Mouse (Mus musculus) forebrain, embryonic 11.5 days (tissue): Measurements from ENCODE around the gene Atp6v1g2. TPM values are rescaled to one million over a fixed set of nuclear protein-coding genes. Genes with fewer than 3 reads are reported as not detected.

Experiments used
- ATAC-seq: fragments of 200-750 bp; cut with Nextera tagmentation; replicated peaks from 2 replicates; pipeline ENCODE4 v1.8.0; 2017; ENCODE audit warnings: moderate TSS enrichment; ENCODE audit not compliant: low FRiP score
- DNase-seq: peaks from one replicate; pipeline ENCODE4 v3.0.0-alpha.2; 2017; ENCODE audit warnings: low spot score
- H3K27ac ChIP-seq: fragments of 300-500 bp; sonication (generic); 2 replicates; pipeline ENCODE4 v1.5.1; 2014; ENCODE audit warnings: low read depth, low read length
- H3K27me3 ChIP-seq: fragments of 300-500 bp; sonication (generic); 2 replicates; pipeline ENCODE4 v1.6.1; 2014; ENCODE audit warnings: mild to moderate bottlenecking, low read length, mixed read lengths; ENCODE audit not compliant: control insufficient read depth, insufficient read depth
- H3K36me3 ChIP-seq: fragments of 300-500 bp; sonication (generic); 2 replicates; pipeline ENCODE4 v1.6.1; 2014; ENCODE audit warnings: mild to moderate bottlenecking, low read length, moderate library complexity, mixed read lengths; ENCODE audit not compliant: control insufficient read depth, insufficient read depth
- H3K4me1 ChIP-seq: fragments of 300-500 bp; sonication (generic); replicated peaks from 2 replicates; pipeline ENCODE4 v1.6.1; 2014; ENCODE audit warnings: low read length, mixed read lengths; ENCODE audit not compliant: control insufficient read depth, insufficient read depth
- H3K4me2 ChIP-seq: fragments of 300-500 bp; sonication (generic); 2 replicates; pipeline ENCODE4 v1.6.1; 2014; ENCODE audit warnings: low read depth, mild to moderate bottlenecking, low read length, moderate library complexity, mixed read lengths; ENCODE audit not compliant: severe bottlenecking
- H3K4me3 ChIP-seq: fragments of 300-500 bp; sonication (generic); 2 replicates; pipeline ENCODE4 v1.5.1; 2014; ENCODE audit warnings: low read depth, low read length
- H3K9ac ChIP-seq: fragments of 300-500 bp; sonication (generic); 2 replicates; pipeline ENCODE4 v1.6.1; 2014; ENCODE audit warnings: low read length
- H3K9me3 ChIP-seq: fragments of 300-500 bp; sonication (generic); 2 replicates; pipeline ENCODE4 v1.6.1; 2016; ENCODE audit warnings: low read length, mixed read lengths; ENCODE audit not compliant: control insufficient read depth
- WGBS: fragments of 180-500 bp; shearing (Covaris S2); extraction: QIAGEN DNeasy Blood & Tissue Kit; methylation state at CpG from one replicate; pipeline ENCODE4 v1.1.7; 2014; 5-methylcytosine and 5-hydroxymethylcytosine counted together
- polyA plus RNA-seq: library from polyadenylated mRNA; unstranded; fragments of >200 nt; fragmentation: Nextera tagmentation; extraction: Ambion mirVana; gene quantifications from 2 replicates; pipeline ENCODE4 v1.2.1, GENCODE M21; 2014

The Atp6v1g2 gene
- polyA plus RNA-seq, 1 experiment from 2014 or later, result 12.1 TPM

DNA sequence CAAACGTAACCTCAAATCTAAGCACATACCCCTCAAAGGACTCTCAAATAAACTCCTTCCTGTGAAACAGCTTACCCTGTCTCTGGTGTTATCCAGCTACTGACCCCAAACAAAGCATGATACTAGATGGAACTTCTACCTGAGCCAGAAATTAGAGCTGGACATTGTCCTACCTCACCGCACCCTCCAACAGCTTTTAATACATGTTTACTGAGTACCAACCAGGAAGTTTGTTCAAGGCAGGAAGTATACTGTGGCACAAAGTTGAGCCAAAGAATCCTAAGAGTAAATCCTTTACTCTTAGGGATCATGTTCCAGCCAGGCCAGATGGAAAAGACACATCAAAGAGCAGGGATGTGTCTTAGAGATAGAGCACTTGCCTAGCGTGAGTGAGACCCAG lies 22.9 kb upstream of the Atp6v1g2 start:
- H3K9ac ChIP-seq, result no peak overlapping the region
- ATAC-seq (no peak), DNase-seq (no peak)
- H3K27ac ChIP-seq, result no peak overlapping the region
- H3K4me2 ChIP-seq, result no peak overlapping the region
- H3K36me3 ChIP-seq, result no peaks in the 10 kb centered on the region
- WGBS, result 82% methylated on average over 3 of the region's 3 CpGs
- H3K4me3 ChIP-seq, result no peak overlapping the region
- H3K27me3 ChIP-seq, result no peaks in the 10 kb centered on the region
- no peaks in the 10 kb centered on the region for H3K9me3 ChIP-seq
- H3K4me1 ChIP-seq, result no peaks in the 10 kb centered on the region

DNA sequence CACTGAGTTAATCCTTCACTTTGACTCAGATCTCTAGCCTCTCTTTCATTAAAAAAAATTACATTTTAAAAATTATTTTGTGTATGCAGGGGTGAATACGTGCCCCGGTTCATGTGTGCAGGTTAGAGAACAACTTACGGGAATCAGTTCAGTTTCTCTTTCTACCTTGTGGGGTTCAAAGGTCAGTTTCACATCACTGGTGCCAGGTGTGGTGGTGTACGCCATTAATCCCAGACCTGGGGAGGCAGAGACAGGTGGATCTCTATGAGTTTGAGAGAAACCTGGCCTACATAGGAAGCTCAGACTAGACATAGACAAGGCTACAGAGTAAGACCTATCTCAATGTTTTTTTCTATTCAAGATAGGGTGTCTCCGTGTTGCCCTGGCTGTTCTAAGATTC lies 20.4 kb upstream of the Atp6v1g2 start:
- no peaks in the 10 kb centered on the region for H3K36me3 ChIP-seq
- H3K4me1 ChIP-seq, result no peaks in the 10 kb centered on the region
- DNase-seq (no peak), ATAC-seq (no peak)
- no peak overlapping the region for H3K4me3 ChIP-seq
- no peak overlapping the region for H3K9ac ChIP-seq
- no peak overlapping the region for H3K4me2 ChIP-seq
- H3K27ac ChIP-seq, result no peak overlapping the region
- WGBS, result 92% methylated on average over 5 of the region's 5 CpGs
- H3K27me3 ChIP-seq, result no peaks in the 10 kb centered on the region
- H3K9me3 ChIP-seq, result no peaks in the 10 kb centered on the region

GRCm38 (mm10) chr17:35218516-35219193 lies 14.8 kb upstream of the Atp6v1g2 start:
- ATAC-seq (no peak), DNase-seq (no peak)
- H3K27me3 ChIP-seq, result no peaks in the 10 kb centered on the region
- H3K4me1 ChIP-seq, result no peaks in the 10 kb centered on the region
- WGBS, result 86% methylated on average over 18 of the region's 18 CpGs
- H3K4me2 ChIP-seq, result no peak overlapping the region
- no peak overlapping the region for H3K27ac ChIP-seq
- H3K4me3 ChIP-seq, result no peak overlapping the region
- H3K36me3 ChIP-seq, result peaks cover 5% of the 10 kb centered on the region; the same call in 1 of the 2 replicates
- H3K9me3 ChIP-seq, result no peaks in the 10 kb centered on the region
- no peak overlapping the region for H3K9ac ChIP-seq

DNA sequence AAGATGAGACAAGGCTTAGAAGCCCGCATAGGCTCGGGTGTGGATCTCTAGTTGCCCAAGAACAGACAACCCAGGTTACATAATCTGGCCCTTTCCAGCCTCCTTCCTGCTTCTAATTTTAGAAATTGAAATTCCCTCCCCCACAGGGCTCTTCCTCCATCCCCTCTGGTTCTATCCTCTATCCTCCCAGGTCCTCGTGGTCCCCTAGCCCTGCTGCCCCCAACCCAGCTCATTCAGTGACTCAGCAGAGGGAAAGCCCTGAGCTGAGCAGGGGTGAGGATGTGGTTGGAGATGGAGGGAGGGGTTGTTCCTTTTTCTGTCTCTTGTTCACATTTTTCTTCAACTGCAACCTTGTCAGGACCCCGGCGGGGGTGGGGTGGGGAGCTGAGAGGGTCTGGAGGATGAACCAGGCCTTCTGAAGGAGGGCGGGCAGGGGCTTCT lies 13.8 kb upstream of the Atp6v1g2 start:
- Histone ChIP-seq H3K36me3 (peaks cover 5% of the 10 kb centered on the region; the same call in 1 of the 2 replicates), H3K27me3 (no peaks in the 10 kb centered on the region), H3K4me1 (no peaks in the 10 kb centered on the region), H3K27ac (no peak overlapping the region), H3K9ac (no peak overlapping the region), H3K9me3 (no peaks in the 10 kb centered on the region), H3K4me2 (no peak overlapping the region), H3K4me3 (no peak overlapping the region)
- ATAC-seq (no peak), DNase-seq (no peak)
- WGBS, result 94% methylated on average over 6 of the region's 6 CpGs

DNA sequence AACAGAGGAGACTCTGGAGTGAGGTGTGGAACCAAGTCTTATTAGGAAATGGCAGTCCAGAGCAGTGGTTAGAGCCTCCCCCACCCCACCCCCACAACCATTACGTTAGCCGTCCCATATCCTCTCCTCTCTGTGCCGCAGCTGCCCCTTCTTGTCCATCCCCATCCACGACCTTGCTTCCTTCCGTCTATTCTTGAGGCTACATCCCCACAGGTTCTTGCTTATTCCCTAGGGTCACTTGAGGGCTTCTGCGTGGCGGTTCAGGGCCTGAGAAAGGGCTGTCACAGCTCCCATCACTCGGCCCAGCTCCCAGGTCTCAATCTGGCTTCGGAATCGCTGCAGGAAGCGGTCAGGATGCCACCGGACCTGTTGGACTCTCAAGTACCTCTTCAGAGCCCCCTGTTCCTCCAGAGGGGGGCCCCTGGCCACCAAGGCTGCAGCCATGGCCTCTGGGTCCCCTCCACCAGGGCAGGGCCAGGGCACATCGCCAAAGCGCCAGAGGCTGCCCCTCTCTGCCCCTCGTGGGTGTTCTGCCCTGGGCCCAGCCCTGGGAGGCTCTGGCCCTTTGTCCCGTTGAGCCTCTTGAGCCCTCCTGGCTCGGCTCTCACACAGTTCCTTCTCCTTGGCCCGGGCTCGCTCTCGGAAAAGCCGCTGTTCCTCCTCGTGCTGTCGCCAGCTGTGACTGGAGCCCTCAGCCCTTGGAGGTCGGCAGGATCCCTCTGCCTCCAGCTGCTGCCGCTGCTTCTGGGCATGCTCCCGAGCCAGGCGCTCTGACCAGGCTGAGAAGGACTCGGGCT lies 13.1 kb upstream of the Atp6v1g2 start, which contains the start of gene Gm16181:
Gm16181 (plus strand) TSS at position 679 of the 797 bp plus-strand sequence.
- no peak within 1 kb of the TSS for H3K4me2 ChIP-seq
- peaks cover 5% of the 10 kb centered on the region; the same call in 1 of the 2 replicates for H3K36me3 ChIP-seq
- no peaks in the 10 kb centered on the region for H3K9me3 ChIP-seq
- no peak within 1 kb of the TSS for H3K9ac ChIP-seq
- H3K4me3 ChIP-seq, result no peak within 1 kb of the TSS
- no peak for DNase-seq
- H3K27me3 ChIP-seq, result no peaks in the 10 kb centered on the region
- WGBS, result 86% methylated on average over 28 of the region's 28 CpGs
- no peaks in the 10 kb centered on the region for H3K4me1 ChIP-seq
- no peak for ATAC-seq
- H3K27ac ChIP-seq, result no peak within 1 kb of the TSS

DNA sequence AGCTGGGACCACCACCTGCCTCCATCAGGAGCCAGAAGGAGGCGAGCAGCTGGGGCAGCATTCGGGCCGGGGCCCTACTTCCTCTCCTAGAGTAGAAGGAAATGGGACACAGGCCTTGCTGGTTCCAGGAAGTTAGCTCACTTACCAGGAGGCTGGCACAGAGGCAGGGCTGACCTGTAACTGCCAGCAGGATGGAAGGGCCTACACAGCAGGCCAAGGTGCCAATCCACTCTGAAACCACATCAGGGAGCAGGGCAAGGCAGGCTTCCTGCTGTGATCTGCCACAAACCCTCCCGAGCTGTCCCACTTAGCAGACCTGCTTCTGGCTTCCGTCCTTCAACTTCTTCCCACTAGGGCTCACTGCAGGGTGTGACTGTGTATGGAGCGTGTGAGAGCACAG lies 11.2 kb upstream of the Atp6v1g2 start:
- Histone ChIP-seq H3K9ac (no peak overlapping the region), H3K27me3 (no peaks in the 10 kb centered on the region), H3K9me3 (no peaks in the 10 kb centered on the region), H3K27ac (no peak overlapping the region), H3K4me3 (no peak overlapping the region), H3K36me3 (peaks cover 5% of the 10 kb centered on the region; the same call in 1 of the 2 replicates), H3K4me1 (no peaks in the 10 kb centered on the region), H3K4me2 (no peak overlapping the region)
- WGBS, result 86% methylated on average over 6 of the region's 6 CpGs
- DNase-seq (no peak), ATAC-seq (no peak)

GRCm38 (mm10) chr17:35224641-35225040 lies 8.8 kb upstream of the Atp6v1g2 start:
- no peak overlapping the region for H3K9ac ChIP-seq
- H3K36me3 ChIP-seq, result peaks cover 7% of the 10 kb centered on the region; the same call in 1 of the 2 replicates
- H3K4me1 ChIP-seq, result no peaks in the 10 kb centered on the region
- no peak overlapping the region for H3K4me3 ChIP-seq
- no peak for ATAC-seq
- no peak overlapping the region for H3K4me2 ChIP-seq
- no peak for DNase-seq
- WGBS, result 96% methylated on average over 4 of the region's 4 CpGs
- H3K27ac ChIP-seq, result no peak overlapping the region
- H3K27me3 ChIP-seq, result no peaks in the 10 kb centered on the region
- H3K9me3 ChIP-seq, result no peaks in the 10 kb centered on the region

DNA sequence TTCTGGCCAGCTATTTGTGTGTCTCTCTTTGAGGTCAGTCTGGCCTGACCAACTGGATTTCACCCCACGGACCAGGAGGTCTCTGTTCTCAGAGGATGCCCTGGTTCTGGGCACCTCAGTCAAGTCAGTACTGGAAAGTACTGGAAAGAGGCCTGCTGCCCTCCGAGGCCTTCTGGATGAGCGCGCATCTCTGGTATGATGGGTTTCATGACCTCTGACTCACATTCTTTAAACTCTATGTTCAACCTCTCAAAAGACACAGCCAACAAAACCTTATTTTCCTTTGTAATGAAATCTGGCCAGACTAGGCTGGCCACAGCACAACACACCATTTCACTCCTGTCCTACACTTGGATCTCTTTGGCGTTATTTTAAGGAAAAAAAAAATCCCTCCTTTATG lies 8.0 kb upstream of the Atp6v1g2 start:
- Histone ChIP-seq H3K27me3 (no peaks in the 10 kb centered on the region), H3K27ac (no peak overlapping the region), H3K4me2 (no peak overlapping the region), H3K9ac (no peak overlapping the region), H3K36me3 (peaks cover 5% of the 10 kb centered on the region; the same call in 1 of the 2 replicates), H3K4me1 (no peaks in the 10 kb centered on the region), H3K9me3 (no peaks in the 10 kb centered on the region), H3K4me3 (no peak overlapping the region)
- no peak for ATAC-seq
- DNase-seq, result no peak
- WGBS, result 96% methylated on average over 5 of the region's 5 CpGs
